Mouse (Mus musculus) gastrocnemius, postnatal 25 days (tissue): ENCODE results near the gene Prr22. TPM values are rescaled to one million over a fixed set of nuclear protein-coding genes. Genes with fewer than 3 reads are reported as not detected.

ENCODE experiments used
- DNase-seq: peaks from one replicate; pipeline ENCODE4 v3.0.0; 2022
- total RNA-seq, 2 experiments: library from RNA; stranded (reverse); gene quantifications; 1 replicate in 1 of 2; 2 replicates in 1 of 2; pipeline ENCODE4 v1.2.3; 2021

Prr22 gene
- total RNA-seq, 2 experiments from 2014 or later, result 0.33 TPM; not detected in 1

DNA sequence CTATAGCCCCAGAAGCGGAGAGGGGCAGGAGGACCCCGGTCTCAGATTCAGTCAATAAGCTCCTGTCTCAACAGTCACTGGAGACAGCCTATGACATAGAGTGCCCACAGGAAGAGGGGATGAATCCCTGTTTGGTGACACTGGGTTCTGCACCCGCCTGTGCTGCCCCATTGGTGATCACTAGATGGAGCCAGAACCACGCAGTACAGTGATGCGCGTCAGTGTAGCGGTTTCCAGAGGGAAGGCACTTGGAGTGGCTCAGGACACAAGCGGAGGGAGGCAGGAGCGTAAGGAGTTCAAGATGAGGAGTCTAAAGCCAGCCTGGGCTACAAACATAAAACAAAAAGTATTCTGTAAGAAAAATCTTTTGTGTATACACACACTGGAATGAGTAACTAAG lies 38.5 kb downstream of the Prr22 start:
- peak; percentile 68 for DNase-seq

DNA sequence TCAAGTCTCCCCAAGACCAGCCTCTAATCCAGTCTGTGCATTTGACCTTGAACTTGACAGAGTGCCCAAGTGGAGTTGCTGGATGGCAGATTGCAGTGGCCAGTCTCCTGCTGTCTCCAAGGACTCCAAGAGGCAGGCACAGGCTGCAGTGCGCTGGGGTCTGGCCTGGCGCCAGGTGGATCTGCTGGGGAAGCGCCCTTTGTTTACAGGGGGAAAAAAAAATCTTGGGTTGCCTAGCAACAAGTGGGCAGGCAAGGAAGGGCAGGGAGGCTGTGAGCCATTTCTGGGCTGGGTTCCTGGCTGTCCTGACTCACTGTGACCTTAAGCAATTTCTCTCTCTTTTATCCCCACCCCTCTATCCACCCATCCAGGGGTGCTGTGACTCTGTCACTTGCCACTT lies 40.2 kb downstream of the Prr22 start:
- DNase-seq, result peak; percentile 78

DNA sequence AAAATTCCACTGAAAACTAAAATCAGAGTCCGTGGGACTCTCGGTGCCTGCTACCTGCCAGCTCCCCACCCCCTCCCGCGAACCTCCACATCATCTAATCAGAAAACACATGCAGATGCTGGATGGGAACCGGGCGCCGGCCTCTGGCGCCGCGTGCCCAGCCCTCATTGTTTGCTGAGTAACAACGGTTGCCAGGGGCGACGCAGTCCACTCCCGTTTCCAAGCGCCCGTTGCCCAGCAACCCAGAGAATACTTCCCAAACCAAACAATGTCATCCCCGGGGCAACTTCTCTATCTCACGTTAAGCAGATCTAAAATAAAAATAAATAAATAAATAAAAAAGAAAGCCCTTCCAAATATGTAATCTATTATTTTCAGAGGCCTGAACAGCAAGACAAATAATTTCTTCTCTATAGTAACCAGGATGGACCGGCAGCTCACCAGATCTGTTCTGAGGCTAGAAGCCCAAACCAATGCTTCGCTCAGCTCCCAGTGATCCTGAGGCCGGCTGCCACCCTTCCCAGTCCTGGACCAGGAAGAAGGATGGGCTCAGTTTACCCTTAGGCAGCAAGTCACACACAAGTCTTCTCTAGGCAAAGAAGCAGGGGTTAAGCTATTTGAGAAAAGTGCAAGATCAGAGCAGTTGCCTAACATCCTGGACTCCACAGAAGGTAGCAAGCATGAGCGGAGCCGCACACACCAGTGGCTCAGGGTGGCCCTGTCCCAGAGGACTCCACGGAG lies 44.4 kb downstream of the Prr22 start:
- DNase-seq, result peak; percentile 77

DNA sequence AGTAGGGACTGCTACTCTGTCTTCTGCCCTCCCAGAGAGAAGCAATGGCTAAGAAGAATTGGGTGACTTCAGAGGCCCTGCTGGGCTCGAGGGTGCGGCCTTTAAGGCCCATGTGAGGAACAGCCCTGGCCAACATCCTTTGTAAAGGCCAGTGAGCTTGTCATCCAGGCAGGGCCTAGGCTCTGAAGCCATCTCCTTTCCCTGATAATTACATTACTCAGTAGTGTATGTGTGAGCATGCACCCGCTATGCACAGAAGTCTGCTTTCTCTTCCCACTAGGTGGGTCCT lies 45.0 kb downstream of the Prr22 start:
- no peak for DNase-seq

DNA sequence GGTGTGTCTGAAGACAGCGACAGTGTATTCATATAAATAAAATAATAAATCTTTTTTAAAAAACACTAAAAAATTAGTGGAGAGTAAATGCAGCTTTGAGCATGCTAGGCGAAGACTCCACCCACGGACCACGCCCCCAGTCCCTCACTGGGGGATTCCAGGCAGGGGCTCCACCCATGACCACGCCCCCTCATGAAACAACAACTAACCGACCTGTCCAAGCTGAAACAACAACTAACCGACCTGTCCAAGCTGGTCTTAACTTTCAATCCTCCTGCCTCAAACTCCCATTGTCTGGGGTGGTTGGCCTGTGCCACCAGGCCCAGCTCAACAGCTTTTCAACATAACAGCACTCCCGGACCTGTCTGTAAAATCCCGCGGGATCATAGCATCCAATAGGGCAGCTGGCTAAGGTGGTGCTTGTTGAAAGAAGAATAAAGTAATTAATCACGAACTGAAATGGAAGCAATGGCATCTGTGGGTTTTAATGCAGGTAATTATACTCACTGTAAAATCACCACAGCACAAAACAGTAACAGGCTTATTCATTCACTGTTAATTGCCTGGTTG lies 48.1 kb downstream of the Prr22 start:
- no peak for DNase-seq

DNA sequence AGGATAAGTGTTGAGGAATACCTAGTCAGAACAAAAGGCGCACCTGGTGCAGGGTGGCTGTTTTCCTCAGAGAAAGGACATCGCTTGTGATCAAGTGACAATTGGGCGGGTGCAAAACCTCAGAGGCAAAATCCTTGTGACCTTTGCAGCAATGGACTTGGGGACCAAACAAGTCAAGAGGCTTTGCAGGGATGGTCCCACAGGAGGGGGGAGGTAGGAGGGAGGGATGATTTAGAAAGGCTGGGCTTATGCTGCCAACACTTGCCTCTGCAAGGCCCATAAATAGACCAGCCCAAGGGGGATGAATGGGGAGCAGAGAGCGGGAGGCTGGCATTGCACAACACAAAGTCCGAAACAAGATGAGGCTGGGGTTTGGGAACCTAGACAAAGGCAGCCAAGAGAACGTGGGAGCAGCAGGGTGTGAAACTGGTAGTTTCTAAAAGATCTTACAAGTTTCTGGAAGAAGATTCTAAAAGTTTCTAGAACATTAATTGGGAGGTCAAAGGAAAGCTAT lies 49.0 kb downstream of the Prr22 start:
- no peak for DNase-seq

DNA sequence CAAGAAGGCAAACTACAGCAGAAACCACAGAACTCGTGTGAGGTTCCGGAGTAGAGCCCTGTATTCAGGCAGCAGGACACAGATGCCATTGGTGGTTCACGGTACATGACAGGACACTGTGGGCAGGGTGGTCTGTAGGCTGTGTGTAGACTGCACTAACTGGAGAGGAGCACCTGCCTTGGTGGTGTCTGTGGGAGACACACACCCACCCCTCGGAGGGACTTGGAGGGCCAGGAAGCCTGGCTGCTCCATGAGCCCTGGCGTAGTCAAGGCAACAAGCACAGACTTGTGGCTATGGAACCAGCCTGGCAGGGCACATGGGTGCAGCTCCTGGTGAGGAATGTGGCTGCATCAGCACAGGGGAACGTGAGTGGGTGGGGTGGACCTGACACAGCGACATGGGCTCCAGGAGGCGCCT lies 49.7 kb downstream of the Prr22 start:
- no peak for DNase-seq

Other genes with a start within 250 kb of the Prr22 start
- under 1 TPM; 0.43 to 0.78 TPM for gene Gm20219, start 215.9 kb upstream of the Prr22 start, total RNA-seq
- 10 to 100 TPM; 29.7 to 35.6 TPM for gene Safb2, start 185.7 kb upstream of the Prr22 start, total RNA-seq
- gene Safb, start 185.4 kb upstream of the Prr22 start, total RNA-seq, result 10 to 100 TPM; 36.8 to 43.8 TPM
- gene 2410015M20Rik, start 160.5 kb upstream of the Prr22 start, total RNA-seq, result 100 to 1,000 TPM; 147 to 152 TPM
- 100 to 1,000 TPM; 502 to 523 TPM for gene Rpl36, start 156.8 kb upstream of the Prr22 start, total RNA-seq
- 10 to 100 TPM; 53.4 to 64.4 TPM for gene Lonp1, start 143.4 kb upstream of the Prr22 start, total RNA-seq
- not detected for gene Catsperd, start 142.1 kb upstream of the Prr22 start, total RNA-seq
- gene Ranbp3, start 97.0 kb upstream of the Prr22 start, total RNA-seq, result 10 to 100 TPM; 32.8 to 34.2 TPM
- 100 to 1,000 TPM; 459 to 461 TPM for gene Ndufa11, start 52.5 kb upstream of the Prr22 start, total RNA-seq
- 1 to 10 TPM; 3.3 to 3.5 TPM for gene Vmac, start 52.2 kb upstream of the Prr22 start, total RNA-seq
- 1 to 10 TPM; 1.9 to 3.1 TPM for gene Nrtn, start 12.7 kb upstream of the Prr22 start, total RNA-seq
- gene Dus3l, start 5.5 kb upstream of the Prr22 start, total RNA-seq, result 10 to 100 TPM; 12.4 to 14.5 TPM
- gene Rfx2, start 60.8 kb downstream of the Prr22 start, total RNA-seq, result 1 to 10 TPM; 3.0 to 4.1 TPM
- gene Acsbg2, start 104.2 kb downstream of the Prr22 start, total RNA-seq, result not detected
- not detected for gene 1700061G19Rik, start 105.2 kb downstream of the Prr22 start, total RNA-seq
- 10 to 100 TPM; 16.0 to 16.5 TPM for gene Mllt1, start 165.2 kb downstream of the Prr22 start, total RNA-seq
- not detected for gene Acer1, start 211.9 kb downstream of the Prr22 start, total RNA-seq
- gene Clpp, start 220.1 kb downstream of the Prr22 start, total RNA-seq, result 10 to 100 TPM; 29.8 to 31.3 TPM
- 10 to 100 TPM; 24.4 to 28.3 TPM for gene Alkbh7, start 227.1 kb downstream of the Prr22 start, total RNA-seq
- not detected for gene Pspn, start 229.8 kb downstream of the Prr22 start, total RNA-seq
- gene Gtf2f1, start 241.0 kb downstream of the Prr22 start, total RNA-seq, result 10 to 100 TPM; 16.1 to 18.7 TPM
- gene Gm17949, start 241.2 kb downstream of the Prr22 start, total RNA-seq, result not detected